Mouse (Mus musculus) effector memory CD4-positive, alpha-beta T cell, adult 5 months (primary cell): ENCODE results near the gene Dpyd. TPM values are rescaled to one million over a fixed set of nuclear protein-coding genes. Genes with fewer than 3 reads are reported as not detected.

Source experiments
- polyA plus RNA-seq: library from polyadenylated mRNA; unstranded; fragments of 100-300 nt; shearing (Covaris generic); gene quantifications from one replicate; pipeline ENCODE4 v1.2.1, GENCODE M21; 2017

Dpyd gene
- polyA plus RNA-seq = not detected

GRCm38 (mm10) chr3:118561554-118562310, at the start of gene Dpyd:
Gene Dpyd, plus strand, starts transcription at chr3:118562129.

